Mouse (Mus musculus) embryonic facial prominence, embryonic 15.5 days (tissue): Measurements from ENCODE around the gene Lrrc4b. TPM values are rescaled to one million over a fixed set of nuclear protein-coding genes. Genes with fewer than 3 reads are reported as not detected.

Experiments used
- ATAC-seq: fragments of 200-750 bp; cut with Nextera tagmentation; 2 replicates; pipeline ENCODE4 v1.8.0; 2017; ENCODE audit warnings: low read depth, moderate TSS enrichment; ENCODE audit not compliant: insufficient number of reproducible peaks, low FRiP score, low TSS enrichment
- H3K27ac ChIP-seq: fragments of 300-500 bp; sonication (generic); replicated peaks from 2 replicates; pipeline ENCODE4 v1.5.1; 2015; ENCODE audit warnings: mild to moderate bottlenecking, inconsistent platforms
- H3K27me3 ChIP-seq: fragments of 300-500 bp; sonication (generic); 2 replicates; pipeline ENCODE4 v1.6.1; 2015; ENCODE audit warnings: inconsistent platforms
- H3K36me3 ChIP-seq: fragments of 300-500 bp; sonication (generic); 2 replicates; pipeline ENCODE4 v1.6.1; 2015; ENCODE audit warnings: mild to moderate bottlenecking, inconsistent platforms
- H3K4me1 ChIP-seq: fragments of 300-500 bp; sonication (generic); 2 replicates; pipeline ENCODE4 v1.6.1; 2015; ENCODE audit warnings: inconsistent platforms
- H3K4me2 ChIP-seq: fragments of 300-500 bp; sonication (generic); replicated peaks from 2 replicates; pipeline ENCODE4 v1.6.1; 2015; ENCODE audit warnings: mild to moderate bottlenecking, inconsistent platforms
- H3K4me3 ChIP-seq: fragments of 300-500 bp; sonication (generic); replicated peaks from 2 replicates; pipeline ENCODE4 v1.5.1; 2015; ENCODE audit warnings: mild to moderate bottlenecking, inconsistent platforms
- H3K9ac ChIP-seq: fragments of 300-500 bp; sonication (generic); 2 replicates; pipeline ENCODE4 v1.6.1; 2015; ENCODE audit warnings: inconsistent platforms
- H3K9me3 ChIP-seq: fragments of 300-500 bp; sonication (generic); replicated peaks from 2 replicates; pipeline ENCODE4 v1.6.1; 2016; ENCODE audit warnings: inconsistent platforms
- WGBS: fragments of 180-500 bp; shearing (Covaris S2); methylation state at CpG from one replicate; pipeline ENCODE4 v1.1.7; 2015; 5-methylcytosine and 5-hydroxymethylcytosine counted together
- polyA plus RNA-seq: library from polyadenylated mRNA; unstranded; fragments of >200 nt; fragmentation: Nextera tagmentation; extraction: Ambion mirVana; gene quantifications from 2 replicates; pipeline ENCODE4 v1.2.1, GENCODE M21; 2015

Lrrc4b gene
- polyA plus RNA-seq, 1 experiment from 2014 or later: 1.3 TPM

GRCm38 (mm10) chr7:44446070-44446855 is 17.4 kb downstream of the Lrrc4b start:
- Histone ChIP-seq H3K9me3 (no peaks in the 10 kb centered on the region), H3K36me3 (no peaks in the 10 kb centered on the region), H3K9ac (no peak overlapping the region), H3K27ac (no peak overlapping the region), H3K4me1 (peaks cover 13% of the 10 kb centered on the region), H3K4me3 (no peak overlapping the region), H3K4me2 (no peak overlapping the region), H3K27me3 (peaks cover 57% of the 10 kb centered on the region)
- WGBS: 46% methylated on average over 12 of the region's 12 CpGs
- no peak for ATAC-seq

- Histone ChIP-seq H3K4me1 (no peaks in the 10 kb centered on the region), H3K36me3 (no peaks in the 10 kb centered on the region; the same call in 1 of the 2 replicates), H3K9ac (no peak overlapping the region), H3K9me3 (no peaks in the 10 kb centered on the region), H3K4me3 (no peak overlapping the region), H3K27ac (no peak overlapping the region), H3K27me3 (no peaks in the 10 kb centered on the region), H3K4me2 (no peak overlapping the region)
- WGBS: 10% methylated on average over 3 of the region's 3 CpGs
- ATAC-seq: no peak
Measured at GRCm38 (mm10) chr7:44453256-44453655, 24.4 kb downstream of the Lrrc4b start.

- no peaks in the 10 kb centered on the region for H3K4me1 ChIP-seq
- no peaks in the 10 kb centered on the region for H3K9me3 ChIP-seq
- no peak overlapping the region for H3K4me2 ChIP-seq
- no peak for ATAC-seq
- H3K9ac ChIP-seq: no peak overlapping the region
- WGBS: 88% methylated on average over 1 of the region's 1 CpGs
- no peak overlapping the region for H3K27ac ChIP-seq
- no peak overlapping the region for H3K4me3 ChIP-seq
- H3K36me3 ChIP-seq: no peaks in the 10 kb centered on the region; the same call in 1 of the 2 replicates
- H3K27me3 ChIP-seq: peaks cover 21% of the 10 kb centered on the region
Measured at GRCm38 (mm10) chr7:44456302-44456701, 27.5 kb downstream of the Lrrc4b start.

GRCm38 (mm10) chr7:44460067-44460466 is 31.2 kb downstream of the Lrrc4b start:
- WGBS: 66% methylated on average over 6 of the region's 6 CpGs
- H3K9me3 ChIP-seq: no peaks in the 10 kb centered on the region
- H3K27me3 ChIP-seq: peaks cover 54% of the 10 kb centered on the region

GRCm38 (mm10) chr7:44460767-44461502 is 32.1 kb downstream of the Lrrc4b start:
- no peaks in the 10 kb centered on the region; the same call in 1 of the 2 replicates for H3K36me3 ChIP-seq
- no peak overlapping the region for H3K9ac ChIP-seq
- H3K4me1 ChIP-seq: peaks cover 7% of the 10 kb centered on the region; the same call in 1 of the 2 replicates
- H3K27me3 ChIP-seq: peaks cover 54% of the 10 kb centered on the region
- no peak for ATAC-seq
- no peak overlapping the region for H3K27ac ChIP-seq
- H3K4me2 ChIP-seq: no peak overlapping the region
- 77% methylated on average over 31 of the region's 31 CpGs for WGBS
- H3K9me3 ChIP-seq: no peaks in the 10 kb centered on the region
- H3K4me3 ChIP-seq: no peak overlapping the region

More at GRCm38 (mm10) chr7:44460067-44460466, 31.2 kb downstream of the Lrrc4b start:
- no peak overlapping the region for H3K27ac ChIP-seq
- H3K4me1 ChIP-seq: peaks cover 7% of the 10 kb centered on the region; the same call in 1 of the 2 replicates
- H3K36me3 ChIP-seq: no peaks in the 10 kb centered on the region; the same call in 1 of the 2 replicates
- no peak overlapping the region for H3K4me2 ChIP-seq
- ATAC-seq: no peak
- H3K4me3 ChIP-seq: no peak overlapping the region
- no peak overlapping the region for H3K9ac ChIP-seq

- 64% methylated on average over 57 of the region's 57 CpGs for WGBS
- Histone ChIP-seq H3K4me1 (peaks cover 7% of the 10 kb centered on the region; the same call in 1 of the 2 replicates), H3K4me2 (no peak overlapping the region), H3K9me3 (no peaks in the 10 kb centered on the region), H3K27me3 (peaks cover 54% of the 10 kb centered on the region), H3K4me3 (peak overlapping the region; percentile 25; the same call in 1 of the 2 replicates), H3K9ac (no peak overlapping the region), H3K27ac (no peak overlapping the region), H3K36me3 (no peaks in the 10 kb centered on the region; the same call in 1 of the 2 replicates)
- no peak for ATAC-seq
Measured at GRCm38 (mm10) chr7:44461503-44462217, 32.8 kb downstream of the Lrrc4b start.

- Histone ChIP-seq H3K27me3 (peaks cover 54% of the 10 kb centered on the region), H3K4me3 (peak overlapping the region; percentile 25), H3K9ac (no peak overlapping the region), H3K36me3 (no peaks in the 10 kb centered on the region; the same call in 1 of the 2 replicates), H3K4me2 (peak overlapping the region; percentile 45), H3K27ac (no peak overlapping the region), H3K9me3 (no peaks in the 10 kb centered on the region), H3K4me1 (peaks cover 13% of the 10 kb centered on the region; the same call in 1 of the 2 replicates)
- no peak for ATAC-seq
- 21% methylated on average over 77 of the region's 77 CpGs for WGBS
Measured at GRCm38 (mm10) chr7:44462218-44463055, 33.6 kb downstream of the Lrrc4b start.

GRCm38 (mm10) chr7:44463056-44463425 is 34.2 kb downstream of the Lrrc4b start:
- H3K4me3 ChIP-seq: no peak overlapping the region
- H3K9me3 ChIP-seq: no peaks in the 10 kb centered on the region
- H3K36me3 ChIP-seq: no peaks in the 10 kb centered on the region; the same call in 1 of the 2 replicates
- H3K4me1 ChIP-seq: peaks cover 14% of the 10 kb centered on the region; the same call in 1 of the 2 replicates
- H3K4me2 ChIP-seq: peak overlapping the region; percentile 45
- WGBS: 28% methylated on average over 8 of the region's 8 CpGs
- peaks cover 54% of the 10 kb centered on the region for H3K27me3 ChIP-seq
- no peak overlapping the region for H3K9ac ChIP-seq
- no peak overlapping the region for H3K27ac ChIP-seq
- ATAC-seq: no peak

- Histone ChIP-seq H3K4me3 (no peak overlapping the region), H3K9ac (no peak overlapping the region), H3K36me3 (no peaks in the 10 kb centered on the region; the same call in 1 of the 2 replicates), H3K9me3 (no peaks in the 10 kb centered on the region), H3K4me2 (no peak overlapping the region), H3K4me1 (peaks cover 18% of the 10 kb centered on the region), H3K27ac (no peak overlapping the region), H3K27me3 (peaks cover 54% of the 10 kb centered on the region)
- WGBS: 85% methylated on average over 10 of the region's 10 CpGs
- ATAC-seq: no peak
Measured at GRCm38 (mm10) chr7:44463556-44464225, 34.9 kb downstream of the Lrrc4b start.

GRCm38 (mm10) chr7:44464511-44464910 is 35.7 kb downstream of the Lrrc4b start:
- H3K9me3 ChIP-seq: no peaks in the 10 kb centered on the region
- H3K36me3 ChIP-seq: peaks cover 1% of the 10 kb centered on the region
- no peak overlapping the region for H3K4me2 ChIP-seq
- no peak for ATAC-seq
- H3K4me3 ChIP-seq: no peak overlapping the region
- 26% methylated on average over 4 of the region's 4 CpGs for WGBS
- peaks cover 25% of the 10 kb centered on the region for H3K4me1 ChIP-seq
- peaks cover 51% of the 10 kb centered on the region for H3K27me3 ChIP-seq
- H3K9ac ChIP-seq: no peak overlapping the region
- no peak overlapping the region for H3K27ac ChIP-seq
